Mouse (Mus musculus) frontal cortex, postnatal 25 days (tissue): ENCODE data around the gene Mars2.

Experiments
- DNase-seq, 2 experiments: peaks; one replicate each; pipeline ENCODE4 v3.0.0; 2022; ENCODE audit warnings: low spot score in 2 of 2

Gene Mars2

DNA sequence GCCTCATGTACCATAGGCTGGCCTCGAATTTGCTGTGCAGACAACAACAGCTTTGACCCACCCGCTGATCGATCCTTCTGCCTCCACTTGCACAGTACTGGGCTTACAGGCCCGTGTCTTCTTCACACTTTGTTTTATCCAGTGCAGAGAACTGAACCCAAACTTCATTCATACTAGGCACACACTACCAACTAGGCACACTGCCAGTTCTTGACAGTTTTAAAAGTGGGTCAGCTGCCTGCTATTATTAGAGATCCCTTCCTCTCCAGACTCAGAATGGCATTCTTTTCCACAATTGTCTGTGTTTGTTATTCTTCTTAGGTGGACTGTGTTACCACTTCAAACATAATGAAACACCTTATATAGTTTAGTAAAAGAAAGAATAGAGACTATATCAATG, 15.6 kb upstream of the Mars2 start:
- no peak for DNase-seq

DNA sequence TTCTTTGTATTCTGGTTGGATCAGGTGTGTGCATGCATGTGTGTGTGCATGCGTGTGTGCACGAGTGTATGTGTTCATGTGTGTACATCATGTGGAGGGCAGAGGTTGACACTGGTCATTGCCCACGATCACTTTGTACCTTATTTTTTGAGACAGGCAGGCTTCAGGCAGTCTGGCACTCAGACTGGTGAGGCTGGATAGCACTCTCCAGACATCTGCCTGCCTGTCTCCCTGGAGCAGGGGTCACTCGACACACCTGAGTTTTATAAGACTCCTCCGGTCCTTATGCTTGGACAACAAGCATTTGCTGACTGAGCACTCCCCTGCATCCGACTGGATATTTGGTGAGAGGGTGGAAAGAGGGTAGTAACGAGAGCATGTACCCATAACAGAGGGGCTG, 14.0 kb upstream of the Mars2 start:
- DNase-seq, result no peak

DNA sequence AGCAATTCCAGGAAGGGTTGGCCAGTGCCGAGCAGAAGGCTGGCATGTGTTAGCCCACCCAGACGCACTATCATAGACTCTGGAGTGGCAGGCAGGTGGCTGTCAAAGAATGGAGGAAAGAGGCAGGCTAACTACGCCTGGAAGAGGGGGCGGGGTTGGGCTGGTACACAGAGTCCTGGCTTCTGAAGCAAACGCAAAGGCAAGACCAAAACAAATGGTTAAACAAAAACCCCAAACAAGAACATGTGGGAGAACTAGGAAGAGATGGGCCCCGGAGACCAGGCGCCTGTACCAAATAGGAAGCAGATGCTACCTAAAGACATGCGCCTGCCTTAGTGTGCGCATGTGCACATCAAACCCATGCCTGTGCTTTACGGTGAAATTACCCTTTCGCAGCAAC, 12.9 kb upstream of the Mars2 start:
- DNase-seq, result no peak

DNA sequence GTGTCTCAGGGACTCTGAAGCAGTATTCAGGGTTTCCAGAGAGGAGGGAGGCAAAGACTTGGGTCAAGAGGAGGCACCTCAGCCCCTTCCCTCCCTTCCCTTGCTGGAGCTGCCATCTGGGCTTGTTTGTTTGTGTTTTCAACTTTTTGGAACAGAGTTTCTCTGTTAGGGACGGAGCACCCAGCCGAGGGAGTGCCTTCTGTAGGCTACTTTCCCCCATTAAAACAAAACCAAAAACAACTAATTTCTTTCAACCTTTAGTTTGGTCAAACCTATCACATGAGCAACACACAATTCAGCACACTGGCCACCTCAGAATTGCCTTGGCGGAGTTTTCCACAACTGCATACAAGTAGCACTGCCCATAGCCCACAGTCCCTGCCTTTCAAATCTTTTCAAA, 11.6 kb upstream of the Mars2 start:
- no peak for DNase-seq

DNA sequence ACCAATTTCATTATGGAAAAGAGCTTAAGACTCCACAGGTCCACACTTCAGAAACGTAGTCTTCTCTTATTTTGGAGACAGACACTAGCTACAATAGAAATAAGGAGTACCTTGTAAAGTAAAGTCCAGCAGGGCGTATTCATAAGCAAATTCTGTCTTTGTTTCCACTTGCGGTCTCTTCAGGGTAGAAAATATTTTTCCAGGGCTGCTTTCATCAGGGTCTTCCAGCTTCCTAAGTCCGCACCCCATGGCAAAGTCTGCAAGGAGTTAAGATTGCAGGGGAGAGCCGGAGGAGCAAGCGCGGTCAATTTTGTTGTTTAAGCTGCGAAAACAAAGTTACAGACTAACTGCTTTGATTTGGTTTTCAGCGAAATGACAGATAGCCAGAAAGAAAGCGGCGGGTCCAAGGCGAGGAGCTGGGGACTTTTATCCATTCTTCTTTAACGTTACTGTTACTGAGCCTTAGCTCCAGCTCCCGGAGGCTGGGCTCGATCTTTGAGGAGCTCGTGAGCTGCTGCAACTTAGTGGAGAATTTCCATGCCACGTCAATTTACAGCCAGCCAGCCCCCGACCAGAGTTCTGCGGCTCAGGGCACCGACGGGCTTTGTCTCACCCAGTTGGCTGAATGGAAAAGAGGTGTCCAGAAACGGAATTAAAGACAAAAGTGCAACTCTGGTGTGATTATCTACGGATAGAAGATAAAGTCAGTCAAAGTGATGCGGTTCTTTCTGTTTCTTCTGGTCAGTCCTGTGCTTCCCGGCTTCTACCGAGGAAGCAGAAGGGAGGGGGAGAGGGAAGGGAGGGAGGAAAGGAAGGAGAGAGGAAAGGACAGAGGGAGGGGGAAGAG, 10.7 kb upstream of the Mars2 start, which contains the start of gene Rftn2:
Rftn2 (minus strand) TSS at position 772 of the 847 bp plus-strand sequence.
- DNase-seq, result no peak

DNA sequence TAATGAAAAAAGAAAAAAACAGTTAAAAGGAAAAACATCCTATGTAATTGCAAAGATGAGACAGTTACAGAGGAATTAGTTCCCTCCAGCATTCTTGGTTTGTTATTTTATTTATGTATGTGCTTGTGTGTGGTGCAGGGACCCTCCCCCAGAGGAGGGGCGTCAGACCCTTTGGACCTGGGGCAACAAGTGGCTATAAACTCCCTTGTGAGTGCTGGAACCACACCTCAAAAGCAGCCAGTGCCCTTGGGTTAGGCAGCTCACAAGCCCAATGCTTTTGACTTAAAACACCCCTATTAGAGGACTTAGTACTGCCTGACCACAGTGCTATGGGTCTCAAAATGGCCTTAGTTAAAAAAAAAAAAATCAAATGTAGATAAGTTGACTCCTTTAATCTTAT, 9.6 kb upstream of the Mars2 start:
- DNase-seq, result no peak

DNA sequence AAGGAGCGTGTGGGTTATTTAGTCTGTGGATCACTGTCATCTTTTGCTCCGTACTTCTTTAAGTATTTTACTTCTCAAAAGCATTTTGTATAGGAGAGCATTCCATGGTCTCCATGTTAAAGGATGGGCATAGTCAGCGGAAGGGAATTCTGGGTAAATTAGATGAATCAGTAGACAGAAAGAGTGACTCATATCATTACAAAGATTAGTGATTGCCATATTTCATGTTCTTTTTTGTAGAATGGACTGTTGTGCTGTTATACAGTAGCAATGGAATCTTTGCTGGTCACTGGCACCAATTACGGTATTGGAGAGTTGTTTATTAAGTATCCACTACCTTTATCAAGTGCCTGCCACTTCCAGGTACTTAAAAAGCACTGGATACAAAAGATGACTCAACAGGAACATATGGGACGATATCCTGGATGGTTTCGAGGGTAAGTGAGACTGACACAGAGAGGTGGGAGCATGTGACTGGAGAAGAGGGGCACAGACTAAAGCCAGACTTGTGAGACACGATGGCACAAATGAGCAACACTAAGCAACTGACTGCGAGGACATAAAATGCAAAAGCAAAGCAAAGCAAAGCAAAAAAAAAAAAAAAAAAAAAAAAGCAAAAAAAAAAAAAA, 8.6 kb upstream of the Mars2 start:
- no peak for DNase-seq

DNA sequence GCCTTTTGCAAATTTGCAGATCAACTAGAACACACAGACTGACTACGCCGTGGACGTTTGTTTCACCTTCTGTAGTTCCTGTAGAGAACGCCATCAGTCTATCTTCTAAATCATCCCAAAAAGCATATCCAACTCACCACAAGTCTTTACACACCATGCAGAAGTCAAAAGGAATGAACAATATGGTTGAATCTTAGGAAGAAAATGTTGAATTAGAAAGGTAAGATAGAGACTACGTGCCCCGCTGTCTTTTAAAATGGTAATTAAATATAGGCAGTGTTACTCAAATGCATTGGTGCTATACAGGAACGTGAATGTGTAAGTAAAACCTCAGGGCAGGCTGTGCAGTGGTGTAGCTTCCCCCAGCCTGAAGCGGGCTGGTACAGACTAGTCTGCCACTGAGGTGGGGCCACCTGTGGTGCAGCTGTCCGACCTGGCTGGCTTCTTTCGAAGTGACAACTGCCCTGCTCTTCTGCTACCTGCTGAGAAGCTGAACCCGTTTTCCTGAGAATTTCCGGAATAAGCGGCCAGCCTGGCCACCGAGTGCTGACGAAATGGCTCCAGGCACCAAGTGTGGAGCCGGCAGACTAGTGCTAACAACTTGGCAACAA, 2.0 kb upstream of the Mars2 start:
- DNase-seq, result no peak

DNA sequence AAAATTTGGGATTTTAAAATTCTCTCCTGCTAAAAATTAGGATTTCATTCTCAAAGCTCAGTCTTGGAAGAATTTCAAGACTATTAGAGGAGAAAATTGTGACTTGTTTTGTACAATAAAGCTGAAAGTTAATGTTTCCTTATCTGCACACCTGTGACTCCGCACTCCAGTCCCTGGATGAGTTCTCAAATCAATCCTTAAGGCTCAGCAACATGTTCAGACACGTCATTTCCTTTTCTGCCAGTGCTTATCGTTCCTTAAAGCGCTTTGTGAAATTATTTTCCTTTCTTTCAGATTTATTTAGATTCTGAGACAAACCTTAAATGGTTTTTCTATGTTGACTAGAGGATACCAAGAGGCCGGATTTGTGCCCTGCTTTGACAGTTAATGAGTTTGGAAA, 490 bp upstream of the Mars2 start:
- DNase-seq, result no peak

DNA sequence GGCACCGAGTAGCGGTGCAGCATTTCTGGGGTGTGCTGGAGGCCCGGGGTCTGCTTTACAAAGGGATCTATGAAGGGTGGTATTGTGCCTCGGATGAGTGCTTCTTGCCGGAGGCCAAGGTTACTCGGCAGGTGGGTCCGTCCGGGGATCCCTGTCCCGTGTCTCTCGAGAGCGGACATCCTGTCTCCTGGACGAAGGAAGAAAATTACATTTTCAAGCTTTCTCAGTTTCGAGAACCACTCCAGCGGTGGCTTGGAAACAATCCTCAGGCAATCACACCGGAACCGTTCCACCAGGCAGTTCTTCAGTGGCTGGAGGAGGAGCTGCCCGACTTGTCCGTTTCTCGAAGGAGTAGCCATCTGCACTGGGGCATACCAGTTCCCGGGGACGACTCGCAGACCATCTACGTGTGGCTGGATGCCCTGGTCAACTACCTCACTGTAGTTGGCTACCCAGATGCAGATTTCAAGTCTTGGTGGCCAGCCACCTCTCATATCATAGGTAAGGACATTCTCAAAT, 725 bp downstream of the Mars2 start:
- DNase-seq, result no peak

DNA sequence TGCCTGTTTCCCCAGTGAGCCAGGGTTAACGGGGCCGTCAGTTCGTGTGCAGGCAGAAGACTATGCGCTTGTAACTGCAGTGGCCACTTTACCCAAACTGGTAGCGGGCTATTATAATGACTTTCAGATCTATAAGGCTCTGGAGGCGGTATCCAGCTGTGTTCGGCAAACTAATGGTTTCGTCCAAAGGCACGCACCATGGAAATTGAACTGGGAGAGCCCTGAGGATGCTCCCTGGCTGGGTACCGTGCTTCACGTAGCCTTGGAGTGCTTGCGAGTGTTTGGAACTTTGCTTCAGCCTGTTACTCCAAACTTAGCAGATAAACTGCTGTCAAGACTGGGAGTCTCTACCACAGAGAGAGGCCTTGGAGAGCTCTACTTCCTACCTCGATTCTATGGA, 1.5 kb downstream of the Mars2 start:
- DNase-seq, result no peak

DNA sequence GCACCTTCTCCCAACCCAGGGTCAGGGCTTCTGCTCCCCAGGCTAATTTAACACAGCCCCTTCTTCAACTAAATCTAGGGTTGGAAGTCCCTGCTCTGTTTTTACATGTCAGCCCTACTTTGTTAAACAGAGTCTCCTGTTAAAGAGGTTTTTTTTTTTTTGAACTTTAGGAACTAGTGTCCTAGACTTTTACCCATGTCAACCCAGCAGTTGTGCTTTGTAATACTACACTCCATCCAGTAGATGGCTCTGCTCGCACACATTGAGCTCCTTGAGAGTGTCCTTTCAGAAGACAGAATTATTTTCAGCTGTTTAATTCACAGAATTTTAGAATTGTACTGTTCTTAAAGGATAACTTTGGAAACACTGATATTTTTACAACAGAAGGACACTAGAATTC, 2.3 kb downstream of the Mars2 start:
- no peak for DNase-seq

DNA sequence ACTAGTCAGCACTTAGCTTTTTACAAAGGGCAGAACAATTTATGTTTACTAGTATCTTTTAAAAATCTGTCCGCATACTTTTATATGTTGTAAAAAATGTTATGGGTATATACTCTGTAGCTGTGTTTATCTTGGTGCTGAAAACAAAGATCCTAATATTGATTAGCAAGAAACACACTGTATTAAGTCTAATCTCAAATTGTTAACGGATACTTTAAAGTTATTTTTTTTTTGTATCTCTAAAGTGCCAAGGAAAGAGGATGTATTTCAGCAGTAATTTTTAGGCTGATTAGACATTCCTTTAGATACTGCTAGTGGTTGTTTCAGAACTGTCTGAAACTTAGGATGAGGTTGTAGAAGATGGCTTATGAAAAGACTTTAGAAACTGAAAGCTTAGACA, 9.4 kb downstream of the Mars2 start:
- DNase-seq, result no peak

DNA sequence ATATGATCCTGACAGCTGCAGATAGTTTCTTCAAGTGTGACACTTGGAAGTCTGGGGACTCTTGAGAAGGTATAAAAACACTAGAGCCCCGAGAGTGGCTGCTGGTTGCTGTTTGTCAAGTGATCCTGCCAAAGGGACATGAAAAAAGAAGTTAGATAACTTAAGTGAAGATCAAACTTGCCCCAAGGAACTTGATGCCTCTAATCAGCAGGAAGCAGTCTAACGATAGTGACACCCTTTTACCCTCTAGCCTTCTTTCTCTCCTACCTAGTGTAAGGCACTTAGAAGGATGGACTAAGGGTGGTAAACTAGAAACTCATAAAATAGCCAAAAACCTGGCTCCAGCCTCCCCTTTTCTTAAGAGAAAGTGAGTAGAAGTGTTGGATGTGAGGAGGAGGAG, 27.4 kb downstream of the Mars2 start:
- no peak for DNase-seq

DNA sequence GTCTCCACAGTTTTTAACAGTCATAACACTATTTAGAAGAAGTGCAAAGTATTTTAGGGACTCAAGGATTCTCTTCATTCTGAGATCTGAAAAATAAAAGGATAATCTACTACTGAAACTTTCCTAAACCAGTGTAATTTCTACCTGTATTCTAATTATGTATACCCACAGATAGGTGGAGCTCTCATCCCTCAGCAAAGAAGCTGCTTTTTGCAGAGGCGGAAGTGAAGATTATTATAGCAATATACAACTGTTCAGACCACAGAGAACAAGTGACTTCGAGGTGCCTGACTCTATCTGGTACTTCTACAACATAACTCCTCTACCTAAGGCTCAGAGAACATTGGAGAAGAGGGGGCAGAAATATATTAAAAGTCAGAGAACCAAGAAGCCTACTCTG, 28.5 kb downstream of the Mars2 start:
- DNase-seq, result no peak

DNA sequence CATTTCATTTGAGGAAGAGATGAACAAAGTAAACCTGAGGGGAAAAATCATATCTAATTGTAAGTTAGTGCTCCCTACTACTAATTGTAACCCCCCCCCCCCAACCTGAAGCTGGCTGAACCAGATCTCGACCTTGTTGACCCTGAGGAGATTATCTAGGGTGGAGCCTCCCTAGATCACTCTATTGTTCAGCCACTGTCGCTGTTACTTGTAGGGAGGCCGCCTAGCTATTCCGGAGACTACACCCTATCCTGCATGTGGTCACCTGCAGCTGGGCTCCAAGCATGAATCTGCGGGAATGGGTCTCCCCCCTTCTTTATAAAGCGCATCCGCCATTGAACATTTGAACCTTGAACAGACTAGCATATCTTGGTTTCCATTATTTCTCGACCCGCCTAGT, 42.1 kb downstream of the Mars2 start:
- no peak for DNase-seq
